ENCODE assay signal across 11 mouse cellular contexts in the genomic region with DNA sequence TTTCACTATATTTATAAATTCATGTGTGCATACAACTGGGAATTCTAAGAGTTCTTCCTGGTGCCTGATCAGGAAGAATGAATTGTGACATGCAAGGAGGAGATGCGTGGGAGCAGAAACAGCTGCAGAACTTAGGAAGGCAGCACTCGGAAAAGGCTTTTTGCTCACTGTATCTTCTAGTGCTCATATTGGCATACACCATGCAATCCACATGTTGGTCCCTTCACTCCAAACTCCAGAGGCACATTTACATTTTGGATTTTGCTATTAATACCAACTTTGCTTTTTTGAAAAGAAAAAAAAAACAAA.
"Had no signal": no experiment of that assay in that cellular context is flagged by ENCODE, and none has a peak within 500 bp of the region (broad histone marks: within the 10 kb centered on the region; RNA-seq: fewer than 3 reads in every experiment).

No protein-coding gene starts in this region.

- ATAC-seq: midbrain, embryonic 15.5 days had no signal

- DNase-seq: kidney, adult 11 months; kidney, adult 9 months; kidney, postnatal 36 days; layer of hippocampus, adult 9-11 months; layer of hippocampus, postnatal 36 days; left cerebral cortex, postnatal 4 days; lung, adult 2 months; lung, postnatal 10 days; thymus, adult 2 months; thymus, postnatal 25 days had no signal
